Mouse (Mus musculus) T-helper 17 cell (primary cell): ENCODE results near the gene Tas2r108.

ENCODE experiments used
- in situ Hi-C, 2 experiments: fragments of 300-600 bp; cut with MboI, MseI; formaldehyde crosslinking; loops; 1 replicate in 1 of 2; 2 replicates in 1 of 2; pipeline ENCODE4 v1.15.1; 2025; ENCODE audit warnings: high pct_unique_total_duplicates in 2 of 2

Tas2r108 gene

GRCm38 (mm10) chr6:40493229-40493628, at the start of gene Tas2r108:
TSS of gene Tas2r108 (plus strand) at chr6:40493529.
- in situ Hi-C loops: no loop called here

- in situ Hi-C loops: loop anchor here (10.0 to 25.0 kb wide), 5 partner anchors 736 to 1914 kb away; partner anchors contain the start of gene Epha1 (in 1 of the 2)
Measured at GRCm38 (mm10) chr6:40448626-40449025, 44.7 kb upstream of the Tas2r108 start.

GRCm38 (mm10) chr6:40454436-40455041, 38.8 kb upstream of the Tas2r108 start:
- in situ Hi-C loops: loop anchor here in 1 of 2 experiments (25.0 kb wide), 1 partner anchor 642 kb away; the partner anchor contains the start of gene Mrps33

- in situ Hi-C loops: loop anchor here in 1 of 2 experiments (25.0 kb wide), 1 partner anchor 653 kb away; the partner anchor contains the start of gene Mrps33
Measured at GRCm38 (mm10) chr6:40465710-40466109, 27.6 kb upstream of the Tas2r108 start.

GRCm38 (mm10) chr6:40470916-40471719, 22.2 kb upstream of the Tas2r108 start, which contains the start of gene Ssbp1:
TSS of gene Ssbp1 (plus strand) at chr6:40471352.
- in situ Hi-C loops: loop anchor here (5.0 to 25.0 kb wide), 4 partner anchors 34 to 1084 kb away; partner anchors contain the start of genes Agk (in 2 of the 2), E330009J07Rik (in 1 of the 2), Mrps33 (in 1 of the 2) and Wee2 (in 1 of the 2)

- in situ Hi-C loops: loop anchor here (5.0 to 25.0 kb wide), 4 partner anchors 34 to 1083 kb away; partner anchors contain the start of genes Agk (in 2 of the 2), E330009J07Rik (in 1 of the 2), Mrps33 (in 1 of the 2) and Wee2 (in 1 of the 2)
Measured at GRCm38 (mm10) chr6:40471720-40472010, 21.7 kb upstream of the Tas2r108 start.

- in situ Hi-C loops: loop anchor here in 1 of 2 experiments (10.0 kb wide), 1 partner anchor 1079 kb away; no protein-coding TSS in a partner anchor
Measured at GRCm38 (mm10) chr6:40476132-40476531, 17.2 kb upstream of the Tas2r108 start.

- in situ Hi-C loops: loop anchor here (10.0 kb wide), 2 partner anchors 205 to 1075 kb away; no protein-coding TSS in a partner anchor
Measured at GRCm38 (mm10) chr6:40479705-40480104, 13.6 kb upstream of the Tas2r108 start.

- in situ Hi-C loops: loop anchor here in 1 of 2 experiments (10.0 kb wide), 1 partner anchor 202 kb away; no protein-coding TSS in a partner anchor
Measured at GRCm38 (mm10) chr6:40482318-40482717, 11.0 kb upstream of the Tas2r108 start.

GRCm38 (mm10) chr6:40490933-40491332, 2.4 kb upstream of the Tas2r108 start, which contains the start of gene Tas2r137:
TSS of gene Tas2r137 (plus strand) at chr6:40491233.
- in situ Hi-C loops: no loop called here

- in situ Hi-C loops: no loop called here
Measured at GRCm38 (mm10) chr6:40519408-40519807, 26.1 kb downstream of the Tas2r108 start, which contains the start of gene Prss37. TSS of gene Prss37 (minus strand) at chr6:40519508.
